ENCODE assay signal across 9 mouse cellular contexts in genomic region chr17:35439295-35439747, GRCm38 (mm10). TPM values are rescaled to one million over a fixed set of nuclear protein-coding genes. Genes with fewer than 3 reads are reported as not detected.
A peak's percentile ranks its signal among the peaks of the same experiment; 100 is the strongest.
DNase-seq lines count a peak whose midpoint lies in the region; ATAC-seq and TF ChIP-seq lines count a peak whose summit lies in the region.
"Not testable (repeated sequence)": the region's sequence is repeated elsewhere in the genome, so short reads cannot be mapped to it uniquely, and the experiment has no call there.
"Had no signal": no experiment of that assay in that cellular context is flagged by ENCODE, and none has a peak within 500 bp of the region (broad histone marks: within the 10 kb centered on the region; RNA-seq: fewer than 3 reads in every experiment).

No protein-coding gene starts in this region.

- not testable (repeated sequence) for H3K9me3 ChIP-seq in forebrain, embryonic 12.5 days; kidney, embryonic 14.5 days (ENCODE audit: control insufficient read depth, low read length); liver, embryonic 13.5 days (replicated peaks); midbrain, embryonic 16.5 days (replicated peaks; ENCODE audit: control insufficient read depth, low read length, poor library complexity, severe bottlenecking); stomach, embryonic 16.5 days (replicated peaks; ENCODE audit: control insufficient read depth, low read length)

- H3K36me3 ChIP-seq in forebrain, embryonic 12.5 days (replicated peaks); kidney, embryonic 14.5 days (ENCODE audit: control insufficient read depth, insufficient read depth, low read length); liver, embryonic 13.5 days; midbrain, embryonic 16.5 days (ENCODE audit: control insufficient read depth, insufficient read depth, low read length); stomach, embryonic 16.5 days (ENCODE audit: control insufficient read depth, insufficient read depth, low read length): not testable (repeated sequence)

- TF ChIP-seq POLR2A in cerebellum, adult 2 months (IDR thresholded peaks at IDR 0.05; ENCODE audit: borderline replicate concordance, insufficient read depth, low read length): not testable (repeated sequence)

- H3K4me2 ChIP-seq in forebrain, embryonic 12.5 days: peak overlapping the region; percentile 81
- H3K4me2 ChIP-seq in kidney, embryonic 14.5 days (replicated peaks; ENCODE audit: low read depth, low read length): peak overlapping the region; percentile 94
- peak overlapping the region; percentile 61 for H3K4me2 ChIP-seq in liver, embryonic 13.5 days
- peak overlapping the region; percentile 85 for H3K4me2 ChIP-seq in midbrain, embryonic 16.5 days (ENCODE audit: low read length)
- H3K4me2 ChIP-seq in stomach, embryonic 16.5 days (ENCODE audit: low read depth, low read length): peak overlapping the region; percentile 92

- not testable (repeated sequence) for DNase-seq in cerebellum, adult 2 months; liver, embryonic 13.5 days
- peak; percentile 12 to 23 for DNase-seq in heart, postnatal 10 days

- not testable (repeated sequence) for TF ChIP-seq CTCF in cerebellum, adult 2 months (IDR thresholded peaks at IDR 0.05; ENCODE audit: borderline replicate concordance, insufficient read depth, low read depth, low read length)

- peak; percentile 8 for ATAC-seq in CD4-positive, CD25-positive, alpha-beta regulatory T cell, adult 4 months
- ATAC-seq in forebrain, embryonic 12.5 days (ENCODE audit: low FRiP score): peak; percentile 65
- peak; percentile 76 for ATAC-seq in kidney, embryonic 14.5 days (ENCODE audit: low FRiP score, low TSS enrichment)
- ATAC-seq in liver, embryonic 13.5 days (ENCODE audit: low read depth): peak; percentile 45
- ATAC-seq in midbrain, embryonic 16.5 days: peak; percentile 74
- peak; percentile 25; the same call in 1 of the 2 replicates for ATAC-seq in stomach, embryonic 16.5 days (ENCODE audit: insufficient read depth, low FRiP score)

- not testable (repeated sequence) for H3K4me1 ChIP-seq in cerebellum, adult 2 months (ENCODE audit: control insufficient read depth, insufficient read depth, low read length); forebrain, embryonic 12.5 days; kidney, embryonic 14.5 days (ENCODE audit: control insufficient read depth, insufficient read depth, low read length); liver, embryonic 13.5 days (replicated peaks); midbrain, embryonic 16.5 days (ENCODE audit: control insufficient read depth, insufficient read depth, low read length); stomach, embryonic 16.5 days (ENCODE audit: control insufficient read depth, insufficient read depth, low read length)

- H3K27ac ChIP-seq in cerebellum, adult 2 months (ENCODE audit: insufficient read depth, low read length); forebrain, embryonic 12.5 days; kidney, embryonic 14.5 days (ENCODE audit: low read depth, low read length); liver, embryonic 13.5 days; midbrain, embryonic 16.5 days (ENCODE audit: low read length); stomach, embryonic 16.5 days (ENCODE audit: low read length): not testable (repeated sequence)

- not testable (repeated sequence) for H3K27me3 ChIP-seq in cerebellum, adult 2 months (ENCODE audit: control insufficient read depth, insufficient read depth, low read length); kidney, embryonic 14.5 days (ENCODE audit: control insufficient read depth, insufficient read depth, low read length); midbrain, embryonic 16.5 days (ENCODE audit: control insufficient read depth, insufficient read depth, low read depth, low read length)
- peaks cover 19% of the 10 kb centered on the region for H3K27me3 ChIP-seq in forebrain, embryonic 12.5 days
- peaks cover 32% of the 10 kb centered on the region for H3K27me3 ChIP-seq in liver, embryonic 13.5 days
- peaks cover 10% of the 10 kb centered on the region; the same call in 1 of the 2 replicates for H3K27me3 ChIP-seq in stomach, embryonic 16.5 days (ENCODE audit: control insufficient read depth, insufficient read depth, low read length)

- H3K4me3 ChIP-seq in cerebellum, adult 2 months (replicated peaks; ENCODE audit: insufficient read depth, low read depth, low read length): peak overlapping the region; percentile 34
- H3K4me3 ChIP-seq in forebrain, embryonic 12.5 days (replicated peaks): peak overlapping the region; percentile 43
- H3K4me3 ChIP-seq in kidney, embryonic 14.5 days (ENCODE audit: low read length): peak overlapping the region; percentile 44
- H3K4me3 ChIP-seq in liver, embryonic 13.5 days (replicated peaks): peak overlapping the region; percentile 46
- peak overlapping the region; percentile 50 for H3K4me3 ChIP-seq in midbrain, embryonic 16.5 days (ENCODE audit: low read depth, low read length)
- H3K4me3 ChIP-seq in stomach, embryonic 16.5 days (replicated peaks; ENCODE audit: low read length): peak overlapping the region; percentile 49

- 2% methylated on average over 48 of the region's 48 CpGs for WGBS in cerebellum, adult 2 months
- WGBS in forebrain, embryonic 12.5 days: 1% methylated on average over 47 of the region's 48 CpGs
- WGBS in kidney, embryonic 14.5 days: under 1% methylated on average over 41 of the region's 48 CpGs
- 3% methylated on average over 48 of the region's 48 CpGs for WGBS in liver, embryonic 13.5 days (ENCODE audit: insufficient replicate concordance)
- WGBS in midbrain, embryonic 16.5 days: under 1% methylated on average over 39 of the region's 48 CpGs
- under 1% methylated on average over 43 of the region's 48 CpGs for WGBS in stomach, embryonic 16.5 days

- intact Hi-C loops in heart, postnatal 10 days (cut with DNase I): not testable (repeated sequence)

- H3K9ac ChIP-seq in forebrain, embryonic 12.5 days: peak overlapping the region; percentile 55
- peak overlapping the region; percentile 57 for H3K9ac ChIP-seq in kidney, embryonic 14.5 days (ENCODE audit: low read depth, low read length)
- not testable (repeated sequence) for H3K9ac ChIP-seq in liver, embryonic 13.5 days
- peak overlapping the region; percentile 75 for H3K9ac ChIP-seq in midbrain, embryonic 16.5 days (ENCODE audit: low read depth, low read length)
- peak overlapping the region; percentile 73 for H3K9ac ChIP-seq in stomach, embryonic 16.5 days (ENCODE audit: low read length)

RNA-seq across cellular contexts. Expression of gene H2-Q7, which starts 0.4 kb away (rescaled TPM):
- 1,000 to 10,000 TPM; 1,046 to 1,058 TPM for polyA plus RNA-seq in CD4-positive, CD25-positive, alpha-beta regulatory T cell, adult 4 months (2017; shearing (Covaris generic))
- 1.9 and 2.6 TPM in 2 replicates for polyA plus RNA-seq in cerebellum, adult 2 months (2012; rRNA removed)
- polyA plus RNA-seq in forebrain, embryonic 12.5 days (2016; fragmentation: Nextera tagmentation; extraction: Ambion mirVana): 5.1 and 5.6 TPM in 2 replicates
- 1 to 10 TPM; 1.2 to 1.3 TPM for total RNA-seq in heart, postnatal 10 days (2021)
- polyA plus RNA-seq in kidney, embryonic 14.5 days (2014; fragmentation: Nextera tagmentation; extraction: Ambion mirVana): 11.6 and 15.4 TPM in 2 replicates
- polyA plus RNA-seq in liver, embryonic 13.5 days (2015; fragmentation: Nextera tagmentation; extraction: Ambion mirVana): 23.9 and 24.6 TPM in 2 replicates
- polyA plus RNA-seq in midbrain, embryonic 16.5 days (2015; fragmentation: Nextera tagmentation; extraction: Ambion mirVana): 3.8 and 4.6 TPM in 2 replicates
- 3.6 and 4.2 TPM in 2 replicates for polyA plus RNA-seq in stomach, embryonic 16.5 days (2015; fragmentation: Nextera tagmentation; extraction: Ambion mirVana)

RNA-seq across cellular contexts. Expression of gene H2-Q6, which starts 14.7 kb away (rescaled TPM):
- polyA plus RNA-seq in CD4-positive, CD25-positive, alpha-beta regulatory T cell, adult 4 months (2017; shearing (Covaris generic)): 100 to 1,000 TPM; 488 to 605 TPM
- polyA plus RNA-seq in cerebellum, adult 2 months (2012; rRNA removed): 0.90 and 1.4 TPM in 2 replicates
- polyA plus RNA-seq in forebrain, embryonic 12.5 days (2016; fragmentation: Nextera tagmentation; extraction: Ambion mirVana): 0.23 and 0.34 TPM in 2 replicates
- under 1 TPM; 0.25 to 0.38 TPM for total RNA-seq in heart, postnatal 10 days (2021)
- 2.2 and 2.8 TPM in 2 replicates for polyA plus RNA-seq in kidney, embryonic 14.5 days (2014; fragmentation: Nextera tagmentation; extraction: Ambion mirVana)
- polyA plus RNA-seq in liver, embryonic 13.5 days (2015; fragmentation: Nextera tagmentation; extraction: Ambion mirVana): 9.6 and 11.1 TPM in 2 replicates
- 1.1 and 1.3 TPM in 2 replicates for polyA plus RNA-seq in midbrain, embryonic 16.5 days (2015; fragmentation: Nextera tagmentation; extraction: Ambion mirVana)
- 0.86 and 1.1 TPM in 2 replicates for polyA plus RNA-seq in stomach, embryonic 16.5 days (2015; fragmentation: Nextera tagmentation; extraction: Ambion mirVana)
- total RNA-seq: left cerebral cortex, postnatal 14 days had no signal

RNA-seq across cellular contexts. Expression of gene H2-Q10, which starts 30.6 kb away (rescaled TPM):
- polyA plus RNA-seq in CD4-positive, CD25-positive, alpha-beta regulatory T cell, adult 4 months (2017; shearing (Covaris generic)): 10 to 100 TPM; 15.0 to 23.6 TPM
- polyA plus RNA-seq in cerebellum, adult 2 months (2012; rRNA removed): 0.06 and 0.11 TPM in 2 replicates
- polyA plus RNA-seq in forebrain, embryonic 12.5 days (2016; fragmentation: Nextera tagmentation; extraction: Ambion mirVana): 0.04 TPM in 1 of 2 replicates, not detected in the other
- total RNA-seq in heart, postnatal 10 days (2021): under 1 TPM; 0.27 to 0.34 TPM
- 0.26 and 0.39 TPM in 2 replicates for polyA plus RNA-seq in kidney, embryonic 14.5 days (2014; fragmentation: Nextera tagmentation; extraction: Ambion mirVana)
- 147 and 152 TPM in 2 replicates for polyA plus RNA-seq in liver, embryonic 13.5 days (2015; fragmentation: Nextera tagmentation; extraction: Ambion mirVana)
- polyA plus RNA-seq in midbrain, embryonic 16.5 days (2015; fragmentation: Nextera tagmentation; extraction: Ambion mirVana): 0.30 and 0.31 TPM in 2 replicates
- 17.9 and 22.4 TPM in 2 replicates for polyA plus RNA-seq in stomach, embryonic 16.5 days (2015; fragmentation: Nextera tagmentation; extraction: Ambion mirVana)

RNA-seq across cellular contexts. Expression of gene H2-Q4, which starts 59.9 kb away (rescaled TPM):
- 10 to 100 TPM; 14.0 to 16.4 TPM for polyA plus RNA-seq in CD4-positive, CD25-positive, alpha-beta regulatory T cell, adult 4 months (2017; shearing (Covaris generic))
- 5.1 and 7.0 TPM in 2 replicates for polyA plus RNA-seq in cerebellum, adult 2 months (2012; rRNA removed)
- 1.3 and 1.6 TPM in 2 replicates for polyA plus RNA-seq in forebrain, embryonic 12.5 days (2016; fragmentation: Nextera tagmentation; extraction: Ambion mirVana)
- total RNA-seq in heart, postnatal 10 days (2021): 10 to 100 TPM in 1 of 2 experiments, 1 to 10 TPM in 1; 8.5 to 10.6 TPM
- 3.2 and 3.6 TPM in 2 replicates for polyA plus RNA-seq in kidney, embryonic 14.5 days (2014; fragmentation: Nextera tagmentation; extraction: Ambion mirVana)
- polyA plus RNA-seq in liver, embryonic 13.5 days (2015; fragmentation: Nextera tagmentation; extraction: Ambion mirVana): 1.7 and 2.0 TPM in 2 replicates
- 0.65 and 0.97 TPM in 2 replicates for polyA plus RNA-seq in midbrain, embryonic 16.5 days (2015; fragmentation: Nextera tagmentation; extraction: Ambion mirVana)
- polyA plus RNA-seq in stomach, embryonic 16.5 days (2015; fragmentation: Nextera tagmentation; extraction: Ambion mirVana): 2.2 and 2.6 TPM in 2 replicates

Comparison
In these comparisons a context has a peak if more than half of its experiments do, and no peak if none do; other contexts are left out.
1. ATAC-seq: peak in every context shown above with its lines; median percentile 76 in kidney, embryonic 14.5 days; 74 in midbrain, embryonic 16.5 days; 65 in forebrain, embryonic 12.5 days; 45 in liver, embryonic 13.5 days; 25 in stomach, embryonic 16.5 days; 8 in CD4-positive, CD25-positive, alpha-beta regulatory T cell, adult 4 months.
2. RNA of gene H2-Q7, which starts 0.4 kb away (polyA plus RNA-seq): 1,046 to 1,058 TPM in CD4-positive, CD25-positive, alpha-beta regulatory T cell, adult 4 months; 23.9 to 24.6 TPM in liver, embryonic 13.5 days, 11.6 to 15.4 TPM in kidney, embryonic 14.5 days, 5.1 to 5.6 TPM in forebrain, embryonic 12.5 days, 3.8 to 4.6 TPM in midbrain, embryonic 16.5 days, 3.6 to 4.2 TPM in stomach, embryonic 16.5 days and 1.9 to 2.6 TPM in cerebellum, adult 2 months; every median in the first group is over 10 times any median in the second.
3. RNA of gene H2-Q6, which starts 14.7 kb away (polyA plus RNA-seq): 488 to 605 TPM in CD4-positive, CD25-positive, alpha-beta regulatory T cell, adult 4 months; 9.6 to 11.1 TPM in liver, embryonic 13.5 days, 2.2 to 2.8 TPM in kidney, embryonic 14.5 days, 0.90 to 1.4 TPM in cerebellum, adult 2 months, 1.1 to 1.3 TPM in midbrain, embryonic 16.5 days, 0.86 to 1.1 TPM in stomach, embryonic 16.5 days and 0.23 to 0.34 TPM in forebrain, embryonic 12.5 days; every median in the first group is over 10 times any median in the second.
4. RNA of gene H2-Q10, which starts 30.6 kb away (polyA plus RNA-seq): 147 to 152 TPM in liver, embryonic 13.5 days, 15.0 to 23.6 TPM in CD4-positive, CD25-positive, alpha-beta regulatory T cell, adult 4 months and 17.9 to 22.4 TPM in stomach, embryonic 16.5 days; 0.26 to 0.39 TPM in kidney, embryonic 14.5 days, 0.30 to 0.31 TPM in midbrain, embryonic 16.5 days, 0.06 to 0.11 TPM in cerebellum, adult 2 months and 0.04 TPM in forebrain, embryonic 12.5 days; every median in the first group is over 10 times any median in the second.
5. Peak in every context shown above with its lines, with median percentiles within 50 percentile points of each other: H3K4me3 ChIP-seq and H3K4me2 ChIP-seq.